Mouse (Mus musculus) megakaryocyte, embryonic 14.5 days (primary cell): Measurements from ENCODE around the gene Atp1a2.

Source experiments
- FLI1 ChIP-seq: IDR thresholded peaks from 2 replicates; pipeline ENCODE4 v1.6.1; 2012; ENCODE audit warnings: low read length, inconsistent platforms, mixed read lengths
- GATA1 ChIP-seq: IDR thresholded peaks from 3 replicates; pipeline ENCODE4 v1.6.1; 2012; ENCODE audit warnings: mixed read lengths, low read length, inconsistent platforms, borderline replicate concordance

DNA sequence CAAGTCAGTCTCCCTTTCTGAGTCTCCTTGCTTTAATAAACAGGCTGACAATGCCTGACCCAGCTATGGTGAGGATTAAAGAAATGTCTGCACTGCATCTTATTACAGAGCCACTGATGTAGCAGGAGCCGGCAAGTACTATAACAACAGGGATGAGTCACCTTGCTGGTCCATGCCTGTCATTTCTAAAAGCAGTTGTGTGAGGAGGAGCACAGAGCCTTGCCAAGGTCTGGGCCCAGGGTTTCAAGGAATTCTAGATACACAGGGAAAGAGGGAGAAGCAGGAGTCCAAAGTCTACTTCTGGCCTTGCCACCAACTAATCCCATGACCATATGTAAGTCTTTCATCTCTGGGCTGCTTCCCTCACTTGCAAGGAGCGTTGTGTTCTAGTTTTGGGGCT, 5.0 kb downstream of the Atp1a2 start:
- TF ChIP-seq GATA1: no peak
- TF ChIP-seq FLI1: no peak
